In genomic region chr5:147620178-147620577, GRCm38 (mm10) we compare ENCODE assay signal across 10 mouse cellular contexts.
DNase-seq lines count a peak whose midpoint lies in the region; ATAC-seq and TF ChIP-seq lines count a peak whose summit lies in the region.
"Had no signal": no experiment of that assay in that cellular context is flagged by ENCODE, and none has a peak within 500 bp of the region (broad histone marks: within the 10 kb centered on the region; RNA-seq: fewer than 3 reads in every experiment).

No protein-coding gene starts in this region.

- H3K4me2 ChIP-seq in embryonic facial prominence, embryonic 12.5 days (replicated peaks), result no peak overlapping the region; the same call in 1 of the 2 replicates
- H3K4me2 ChIP-seq in limb, embryonic 14.5 days (replicated peaks; ENCODE audit: low read depth, low read length, severe bottlenecking), result no peak overlapping the region

- TF ChIP-seq CTCF in lung, adult 2 months (IDR thresholded peaks at IDR 0.05; ENCODE audit: insufficient read depth, low read length), result no peak

- no peaks in the 10 kb centered on the region for H3K27me3 ChIP-seq in embryonic facial prominence, embryonic 12.5 days
- H3K27me3 ChIP-seq in limb, embryonic 14.5 days (ENCODE audit: control insufficient read depth, insufficient read depth, low read length), result no peaks in the 10 kb centered on the region

- peak; percentile 10 to 39 for DNase-seq in lung, adult 18-20 months
- no peak for DNase-seq in lung, adult 2 months
- peak; percentile 11 for DNase-seq in limb, embryonic 14.5 days (ENCODE audit: low spot score)
- DNase-seq in left cerebral cortex, postnatal 14 days (ENCODE audit: low spot score in 2 of 2), result no peak
- DNase-seq in urinary bladder, postnatal 4 days (ENCODE audit: low spot score in 2 of 2), result no peak
- DNase-seq in left cerebral cortex, postnatal 4 days, result no peak
- DNase-seq: cerebellum, adult 18-20 months; forebrain, postnatal 0 days; layer of hippocampus, adult 9-11 months had no signal

- H3K27ac ChIP-seq in embryonic facial prominence, embryonic 12.5 days, result no peak overlapping the region
- no peak overlapping the region for H3K27ac ChIP-seq in limb, embryonic 14.5 days (replicated peaks; ENCODE audit: low read depth, low read length)

- ATAC-seq in embryonic facial prominence, embryonic 12.5 days (ENCODE audit: insufficient number of reproducible peaks, insufficient read depth, low FRiP score, low TSS enrichment), result peak; percentile 62; the same call in 1 of the 2 replicates
- peak; percentile 63; the same call in 1 of the 2 replicates for ATAC-seq in limb, embryonic 14.5 days (ENCODE audit: low FRiP score, low read depth)
- ATAC-seq: forebrain, postnatal 0 days had no signal

- no peak for TF ChIP-seq POLR2A in lung, adult 2 months (IDR thresholded peaks at IDR 0.05; ENCODE audit: borderline replicate concordance, extremely low read depth, low read depth, low read length)
- TF ChIP-seq POLR2A in limb, embryonic 14.5 days (IDR thresholded peaks at IDR 0.05; ENCODE audit: borderline replicate concordance, extremely low read depth, insufficient read depth, insufficient read length), result no peak

- H3K4me3 ChIP-seq in lung, adult 2 months (replicated peaks; ENCODE audit: extremely low read depth, low read depth, low read length), result no peak overlapping the region
- no peak overlapping the region for H3K4me3 ChIP-seq in embryonic facial prominence, embryonic 12.5 days
- no peak overlapping the region for H3K4me3 ChIP-seq in limb, embryonic 14.5 days (replicated peaks; ENCODE audit: low read length)

- intact Hi-C loops in left cerebral cortex, postnatal 14 days (cut with DNase I), result no loop called here
- intact Hi-C loops in left cerebral cortex, postnatal 4 days (cut with DNase I), result no loop called here

- H3K4me1 ChIP-seq in lung, adult 2 months (ENCODE audit: control insufficient read depth, insufficient read depth, low read length), result peaks cover 9% of the 10 kb centered on the region; the same call in 1 of the 2 replicates
- H3K4me1 ChIP-seq in embryonic facial prominence, embryonic 12.5 days, result no peaks in the 10 kb centered on the region
- H3K4me1 ChIP-seq in limb, embryonic 14.5 days (ENCODE audit: control insufficient read depth, insufficient read depth, low read length), result peaks cover 5% of the 10 kb centered on the region; the same call in 1 of the 2 replicates

- H3K9ac ChIP-seq in embryonic facial prominence, embryonic 12.5 days, result no peak overlapping the region
- no peak overlapping the region for H3K9ac ChIP-seq in limb, embryonic 14.5 days (ENCODE audit: low read depth, low read length, severe bottlenecking)
- H3K9ac ChIP-seq: forebrain, postnatal 0 days had no signal

- H3K9me3 ChIP-seq in embryonic facial prominence, embryonic 12.5 days, result no peaks in the 10 kb centered on the region
- H3K9me3 ChIP-seq in limb, embryonic 14.5 days (ENCODE audit: control insufficient read depth, low read length), result no peaks in the 10 kb centered on the region

- WGBS in lung, adult 2 months, result 8% methylated on average over 2 of the region's 2 CpGs
- 10% methylated on average over 2 of the region's 2 CpGs for WGBS in embryonic facial prominence, embryonic 12.5 days
- 3% methylated on average over 2 of the region's 2 CpGs for WGBS in limb, embryonic 14.5 days

- H3K36me3 ChIP-seq in embryonic facial prominence, embryonic 12.5 days, result no peaks in the 10 kb centered on the region
- H3K36me3 ChIP-seq in limb, embryonic 14.5 days (ENCODE audit: control insufficient read depth, insufficient read depth, low read length), result no peaks in the 10 kb centered on the region

Comparison
In these comparisons a context has a peak if more than half of its experiments do, and no peak if none do; other contexts are left out.
1. DNase-seq: peak in lung, adult 18-20 months (2 of 2) and limb, embryonic 14.5 days (single experiment); none in lung, adult 2 months (single experiment), left cerebral cortex, postnatal 14 days (0 of 2), urinary bladder, postnatal 4 days (0 of 2) and left cerebral cortex, postnatal 4 days (single experiment).